Mouse (Mus musculus): Measurements from ENCODE around the gene Ankrd9. TPM values are rescaled to one million over a fixed set of nuclear protein-coding genes. Genes with fewer than 3 reads are reported as not detected.

Ankrd9 gene
- polyA plus RNA-seq, 2 experiments = 11.7 to 15.6 TPM

GRCm38 (mm10) chr12:110974295-110974694, 4.5 kb downstream of the Ankrd9 start:
- no peak overlapping the region for H3K27ac ChIP-seq (replicated peaks; ENCODE audit: low read depth, low read length)
- H3K36me3 ChIP-seq (ENCODE audit: control insufficient read depth, insufficient read depth, low read length) = peaks cover 48% of the 10 kb centered on the region
- ATAC-seq (ENCODE audit: low FRiP score, low read depth) (no peak), DNase-seq (ENCODE audit: low spot score) (no peak)
- peaks cover 8% of the 10 kb centered on the region; the same call in 1 of the 2 replicates for H3K4me1 ChIP-seq (ENCODE audit: control insufficient read depth, insufficient read depth, low read length)
- no peaks in the 10 kb centered on the region for H3K27me3 ChIP-seq (ENCODE audit: control insufficient read depth, insufficient read depth, low read length)
- H3K9me3 ChIP-seq (ENCODE audit: control insufficient read depth, low read length) = no peaks in the 10 kb centered on the region
- H3K4me2 ChIP-seq (replicated peaks; ENCODE audit: low read depth, low read length, severe bottlenecking) = no peak overlapping the region
- H3K4me3 ChIP-seq (replicated peaks; ENCODE audit: low read length) = no peak overlapping the region
- TF ChIP-seq POLR2A (IDR thresholded peaks at IDR 0.05; ENCODE audit: borderline replicate concordance, extremely low read depth, insufficient read depth, insufficient read length) = no peak
- WGBS = 92% methylated on average over 7 of the region's 7 CpGs
- H3K9ac ChIP-seq (ENCODE audit: low read depth, low read length, severe bottlenecking) = no peak overlapping the region

GRCm38 (mm10) chr12:110973829-110974228, 5.0 kb downstream of the Ankrd9 start:
- Histone ChIP-seq H3K4me3 (replicated peaks; ENCODE audit: low read length) (no peak overlapping the region), H3K27ac (replicated peaks; ENCODE audit: low read depth, low read length) (no peak overlapping the region), H3K4me1 (ENCODE audit: control insufficient read depth, insufficient read depth, low read length) (peaks cover 8% of the 10 kb centered on the region; the same call in 1 of the 2 replicates), H3K4me2 (replicated peaks; ENCODE audit: low read depth, low read length, severe bottlenecking) (no peak overlapping the region), H3K36me3 (ENCODE audit: control insufficient read depth, insufficient read depth, low read length) (peaks cover 53% of the 10 kb centered on the region), H3K9me3 (ENCODE audit: control insufficient read depth, low read length) (no peaks in the 10 kb centered on the region), H3K9ac (ENCODE audit: low read depth, low read length, severe bottlenecking) (no peak overlapping the region), H3K27me3 (ENCODE audit: control insufficient read depth, insufficient read depth, low read length) (no peaks in the 10 kb centered on the region)
- WGBS = 88% methylated on average over 4 of the region's 4 CpGs
- no peak for ATAC-seq (ENCODE audit: low FRiP score, low read depth)
- TF ChIP-seq POLR2A (IDR thresholded peaks at IDR 0.05; ENCODE audit: borderline replicate concordance, extremely low read depth, insufficient read depth, insufficient read length) = no peak
- no peak for DNase-seq (ENCODE audit: low spot score)

GRCm38 (mm10) chr12:110971972-110972371, 6.9 kb downstream of the Ankrd9 start:
- DNase-seq (ENCODE audit: low spot score) (no peak), ATAC-seq (ENCODE audit: low FRiP score, low read depth) (no peak)
- Histone ChIP-seq H3K36me3 (ENCODE audit: control insufficient read depth, insufficient read depth, low read length) (peaks cover 61% of the 10 kb centered on the region), H3K27me3 (ENCODE audit: control insufficient read depth, insufficient read depth, low read length) (no peaks in the 10 kb centered on the region), H3K9me3 (ENCODE audit: control insufficient read depth, low read length) (no peaks in the 10 kb centered on the region), H3K4me2 (replicated peaks; ENCODE audit: low read depth, low read length, severe bottlenecking) (no peak overlapping the region), H3K9ac (ENCODE audit: low read depth, low read length, severe bottlenecking) (no peak overlapping the region), H3K4me3 (replicated peaks; ENCODE audit: low read length) (no peak overlapping the region), H3K27ac (replicated peaks; ENCODE audit: low read depth, low read length) (no peak overlapping the region), H3K4me1 (ENCODE audit: control insufficient read depth, insufficient read depth, low read length) (no peaks in the 10 kb centered on the region)
- no peak for TF ChIP-seq POLR2A (IDR thresholded peaks at IDR 0.05; ENCODE audit: borderline replicate concordance, extremely low read depth, insufficient read depth, insufficient read length)
- 92% methylated on average over 5 of the region's 5 CpGs for WGBS

GRCm38 (mm10) chr12:110970408-110970807, 8.4 kb downstream of the Ankrd9 start:
- Histone ChIP-seq H3K27ac (replicated peaks; ENCODE audit: low read depth, low read length) (no peak overlapping the region), H3K9ac (ENCODE audit: low read depth, low read length, severe bottlenecking) (no peak overlapping the region), H3K4me2 (replicated peaks; ENCODE audit: low read depth, low read length, severe bottlenecking) (no peak overlapping the region), H3K36me3 (ENCODE audit: control insufficient read depth, insufficient read depth, low read length) (peaks cover 46% of the 10 kb centered on the region), H3K4me1 (ENCODE audit: control insufficient read depth, insufficient read depth, low read length) (no peaks in the 10 kb centered on the region), H3K9me3 (ENCODE audit: control insufficient read depth, low read length) (no peaks in the 10 kb centered on the region), H3K27me3 (ENCODE audit: control insufficient read depth, insufficient read depth, low read length) (no peaks in the 10 kb centered on the region), H3K4me3 (replicated peaks; ENCODE audit: low read length) (no peak overlapping the region)
- DNase-seq (ENCODE audit: low spot score) = no peak
- ATAC-seq (ENCODE audit: low FRiP score, low read depth) = no peak
- TF ChIP-seq POLR2A (IDR thresholded peaks at IDR 0.05; ENCODE audit: borderline replicate concordance, extremely low read depth, insufficient read depth, insufficient read length) = no peak
- WGBS = 90% methylated on average over 5 of the region's 5 CpGs

- no peak for ATAC-seq (ENCODE audit: low FRiP score, low read depth)
- Histone ChIP-seq H3K9me3 (ENCODE audit: control insufficient read depth, low read length) (no peaks in the 10 kb centered on the region), H3K27ac (replicated peaks; ENCODE audit: low read depth, low read length) (no peak overlapping the region), H3K4me3 (replicated peaks; ENCODE audit: low read length) (no peak overlapping the region), H3K27me3 (ENCODE audit: control insufficient read depth, insufficient read depth, low read length) (no peaks in the 10 kb centered on the region), H3K36me3 (ENCODE audit: control insufficient read depth, insufficient read depth, low read length) (peaks cover 36% of the 10 kb centered on the region), H3K4me2 (replicated peaks; ENCODE audit: low read depth, low read length, severe bottlenecking) (no peak overlapping the region), H3K9ac (ENCODE audit: low read depth, low read length, severe bottlenecking) (no peak overlapping the region), H3K4me1 (ENCODE audit: control insufficient read depth, insufficient read depth, low read length) (no peaks in the 10 kb centered on the region)
- no peak for TF ChIP-seq POLR2A (IDR thresholded peaks at IDR 0.05; ENCODE audit: borderline replicate concordance, extremely low read depth, insufficient read depth, insufficient read length)
- WGBS = 97% methylated on average over 2 of the region's 2 CpGs
- DNase-seq (ENCODE audit: low spot score) = no peak
Observed at GRCm38 (mm10) chr12:110967146-110967545, 11.7 kb downstream of the Ankrd9 start.

- DNase-seq (ENCODE audit: low spot score) (no peak), ATAC-seq (ENCODE audit: low FRiP score, low read depth) (no peak)
- Histone ChIP-seq H3K4me2 (replicated peaks; ENCODE audit: low read depth, low read length, severe bottlenecking) (no peak overlapping the region), H3K4me3 (replicated peaks; ENCODE audit: low read length) (no peak overlapping the region), H3K36me3 (ENCODE audit: control insufficient read depth, insufficient read depth, low read length) (peaks cover 33% of the 10 kb centered on the region), H3K27ac (replicated peaks; ENCODE audit: low read depth, low read length) (no peak overlapping the region), H3K27me3 (ENCODE audit: control insufficient read depth, insufficient read depth, low read length) (no peaks in the 10 kb centered on the region), H3K9ac (ENCODE audit: low read depth, low read length, severe bottlenecking) (no peak overlapping the region), H3K4me1 (ENCODE audit: control insufficient read depth, insufficient read depth, low read length) (no peaks in the 10 kb centered on the region), H3K9me3 (ENCODE audit: control insufficient read depth, low read length) (no peaks in the 10 kb centered on the region)
- 77% methylated on average over 4 of the region's 4 CpGs for WGBS
- TF ChIP-seq POLR2A (IDR thresholded peaks at IDR 0.05; ENCODE audit: borderline replicate concordance, extremely low read depth, insufficient read depth, insufficient read length) = no peak
Observed at GRCm38 (mm10) chr12:110966079-110966478, 12.8 kb downstream of the Ankrd9 start.
